Mouse (Mus musculus): Measurements from ENCODE around the gene Lrrn3.

Lrrn3 gene

GRCm38 (mm10) chr12:41436206-41436985 is 49.8 kb downstream of the Lrrn3 start:
- in situ Hi-C loops (cut with MboI, MseI), result no loop called here

GRCm38 (mm10) chr12:41428806-41429205 is 57.4 kb downstream of the Lrrn3 start:
- in situ Hi-C loops (cut with MboI, MseI), result no loop called here

- in situ Hi-C loops (cut with MboI, MseI), result no loop called here
Observed at GRCm38 (mm10) chr12:41427464-41427863, 58.8 kb downstream of the Lrrn3 start.

- in situ Hi-C loops (cut with MboI, MseI), result no loop called here
Observed at GRCm38 (mm10) chr12:41425101-41425679, 61.0 kb downstream of the Lrrn3 start.

- in situ Hi-C loops (cut with MboI, MseI), result no loop called here
Observed at GRCm38 (mm10) chr12:41417961-41418360, 68.3 kb downstream of the Lrrn3 start.

GRCm38 (mm10) chr12:41417099-41417498 is 69.1 kb downstream of the Lrrn3 start:
- in situ Hi-C loops (cut with MboI, MseI), result no loop called here

- in situ Hi-C loops (cut with MboI, MseI), result no loop called here
Observed at GRCm38 (mm10) chr12:41416635-41417034, 69.6 kb downstream of the Lrrn3 start.

GRCm38 (mm10) chr12:41409431-41409830 is 76.8 kb downstream of the Lrrn3 start:
- in situ Hi-C loops (cut with MboI, MseI), result no loop called here

- in situ Hi-C loops (cut with MboI, MseI), result no loop called here
Observed at GRCm38 (mm10) chr12:41401923-41402322, 84.3 kb downstream of the Lrrn3 start.

Data from T-helper 17 cell (primary cell).